Mouse (Mus musculus) lung, adult 2 months (tissue): ENCODE results near the gene Mindy4.

Experiments
- CTCF ChIP-seq: fragments of 200-500 bp; IDR thresholded peaks from 2 replicates; pipeline ENCODE4 v1.5.1; 2011; ENCODE audit warnings: mild to moderate bottlenecking, low read length, control low read depth; ENCODE audit not compliant: insufficient read depth
- POLR2A ChIP-seq: fragments of 200-500 bp; IDR thresholded peaks from 2 replicates; pipeline ENCODE4 v1.6.1; 2011; ENCODE audit warnings: low read depth, mild to moderate bottlenecking, control low read depth, low read length, borderline replicate concordance; ENCODE audit errors: extremely low read depth

DNA sequence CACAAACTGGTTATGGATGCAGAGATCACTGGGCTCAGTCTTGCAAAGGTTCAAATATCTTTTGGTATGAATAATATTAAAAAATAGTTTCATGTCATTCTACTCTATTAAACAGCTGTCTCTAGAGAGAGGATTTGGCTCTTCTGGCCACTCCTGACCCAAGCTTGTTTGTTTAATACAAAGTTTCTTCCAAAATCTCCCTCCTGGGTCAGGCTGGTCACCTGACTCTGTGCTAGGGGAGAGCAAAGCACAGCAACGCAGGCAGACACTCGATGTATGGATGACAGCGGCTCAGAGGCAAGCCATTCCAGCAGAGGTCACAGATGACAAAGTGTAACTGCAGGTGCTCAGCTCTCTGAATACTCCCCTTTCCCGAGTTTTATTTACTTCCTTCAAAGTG is 11.6 kb upstream of the Mindy4 start:
- no peak for TF ChIP-seq POLR2A
- no peak for TF ChIP-seq CTCF
